Mouse (Mus musculus): ENCODE results near the gene Chmp3. TPM values are rescaled to one million over a fixed set of nuclear protein-coding genes. Genes with fewer than 3 reads are reported as not detected.

The Chmp3 gene
- polyA plus RNA-seq, 1 experiment from 2014 or later: 44.3 TPM

DNA sequence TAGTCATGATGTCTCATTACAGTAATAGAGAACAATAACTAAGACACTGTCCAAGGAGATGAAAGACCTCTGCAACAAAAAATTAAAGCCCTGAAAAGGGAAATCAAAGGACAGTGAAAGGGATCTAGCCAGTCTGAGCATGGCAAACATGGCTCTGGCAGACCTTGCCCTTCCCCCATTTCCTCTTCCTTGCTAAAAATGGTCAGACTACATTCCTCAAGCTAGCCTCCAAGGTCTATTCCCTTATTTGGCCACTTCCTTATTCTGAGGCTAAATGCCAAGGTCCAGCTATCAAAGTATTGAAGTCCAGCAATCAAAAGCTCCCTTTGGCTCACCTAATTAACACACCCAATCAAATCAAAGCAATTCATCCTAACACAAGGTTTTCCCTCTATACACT is 6.3 kb upstream of the Chmp3 start:
- H3K9me3 ChIP-seq: no peaks in the 10 kb centered on the region
- 0 out of 2 replicates have a peak, but pooled peaks cover 3% of the 10 kb centered on the region for H3K27me3 ChIP-seq
- H3K36me3 ChIP-seq (replicated peaks): no peaks in the 10 kb centered on the region
- no peak for ATAC-seq (ENCODE audit: low FRiP score)
- no peaks in the 10 kb centered on the region for H3K4me1 ChIP-seq
- no peak overlapping the region for H3K9ac ChIP-seq
- no peak overlapping the region for H3K4me2 ChIP-seq
- H3K27ac ChIP-seq: no peak overlapping the region
- no peak overlapping the region for H3K4me3 ChIP-seq (replicated peaks)

DNA sequence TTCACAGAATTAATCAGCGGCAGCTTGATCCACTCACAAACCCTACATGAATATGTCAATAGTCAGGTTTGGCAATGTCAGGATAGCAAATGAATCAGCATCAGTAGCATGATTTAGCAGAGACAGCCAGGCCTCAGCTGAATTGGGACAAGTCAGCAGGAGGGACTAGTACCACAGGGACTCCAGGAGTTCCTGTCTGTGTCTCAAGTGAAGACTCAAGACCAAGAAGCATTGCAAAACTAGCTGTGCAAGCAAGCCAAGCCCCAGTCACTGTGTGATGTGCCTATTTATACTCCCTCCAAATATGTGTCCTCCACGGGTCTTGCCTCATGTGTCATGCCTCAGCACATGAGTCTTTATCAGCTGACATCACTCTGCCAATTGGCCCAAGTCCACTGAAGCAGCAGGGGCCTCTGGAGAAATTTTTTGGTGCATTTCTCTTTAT is 11.9 kb downstream of the Chmp3 start:
- no peak overlapping the region for H3K4me2 ChIP-seq
- no peak overlapping the region for H3K27ac ChIP-seq
- no peak overlapping the region for H3K4me3 ChIP-seq (replicated peaks)
- 92% methylated on average over 2 of the region's 2 CpGs for WGBS
- peaks cover 3% of the 10 kb centered on the region; the same call in 1 of the 2 replicates for H3K36me3 ChIP-seq (replicated peaks)
- no peaks in the 10 kb centered on the region for H3K9me3 ChIP-seq
- H3K27me3 ChIP-seq: no peaks in the 10 kb centered on the region
- H3K4me1 ChIP-seq: no peaks in the 10 kb centered on the region
- ATAC-seq (ENCODE audit: low FRiP score): no peak
- no peak overlapping the region for H3K9ac ChIP-seq

DNA sequence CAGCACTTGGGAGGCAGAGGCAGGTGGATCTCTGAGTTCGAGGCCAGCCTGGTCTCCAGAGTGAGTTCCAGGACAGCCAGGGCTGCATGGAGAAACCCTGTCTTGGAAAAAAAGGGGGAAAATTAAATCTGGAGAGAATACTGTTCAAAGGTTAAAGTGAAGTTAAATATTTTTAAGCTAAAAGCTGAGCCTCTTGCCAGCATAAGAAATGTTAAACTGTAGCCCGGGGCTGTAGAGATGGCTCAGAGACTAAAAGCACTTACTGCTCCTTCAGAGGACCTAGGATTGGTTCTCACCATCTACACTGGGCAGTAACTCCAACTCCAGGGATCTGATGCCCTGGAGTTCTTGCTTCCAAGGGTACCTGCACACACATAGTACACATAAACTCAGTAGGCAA is 13.2 kb downstream of the Chmp3 start:
- H3K27ac ChIP-seq: no peak overlapping the region
- 93% methylated on average over 2 of the region's 2 CpGs for WGBS
- H3K9ac ChIP-seq: no peak overlapping the region

DNA sequence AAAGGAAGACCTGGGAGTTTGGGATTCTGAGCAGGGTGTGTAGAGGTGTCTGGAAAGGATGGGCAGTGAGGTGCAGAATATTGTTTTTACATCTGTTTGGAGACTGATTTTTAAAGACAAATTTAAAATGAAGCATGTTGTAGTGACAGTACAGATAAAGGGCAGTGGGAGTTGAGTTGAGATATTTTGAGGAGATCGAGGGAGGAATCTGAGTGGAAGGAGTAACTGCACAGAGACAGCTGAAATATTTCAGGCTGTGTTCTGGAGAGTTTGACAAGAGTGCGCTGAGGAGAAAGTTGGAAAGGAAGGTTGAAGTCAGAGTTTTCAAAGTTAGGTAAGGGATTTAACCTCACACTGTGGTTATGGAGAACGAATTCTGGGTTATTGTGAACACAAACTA is 25.0 kb downstream of the Chmp3 start:
- Histone ChIP-seq H3K4me2 (no peak overlapping the region), H3K4me1 (no peaks in the 10 kb centered on the region), H3K27ac (no peak overlapping the region), H3K4me3 (replicated peaks) (no peak overlapping the region), H3K27me3 (no peaks in the 10 kb centered on the region), H3K9ac (no peak overlapping the region), H3K36me3 (replicated peaks) (peaks cover 8% of the 10 kb centered on the region), H3K9me3 (no peaks in the 10 kb centered on the region)
- WGBS: 84% methylated on average over 3 of the region's 3 CpGs
- no peak for ATAC-seq (ENCODE audit: low FRiP score)

More for the DNA sequence above, 13.2 kb downstream of the Chmp3 start:
- Histone ChIP-seq H3K4me2 (no peak overlapping the region), H3K4me1 (no peaks in the 10 kb centered on the region), H3K9me3 (no peaks in the 10 kb centered on the region), H3K4me3 (replicated peaks) (no peak overlapping the region), H3K27me3 (no peaks in the 10 kb centered on the region), H3K36me3 (replicated peaks) (peaks cover 3% of the 10 kb centered on the region; the same call in 1 of the 2 replicates)
- ATAC-seq (ENCODE audit: low FRiP score): no peak

DNA sequence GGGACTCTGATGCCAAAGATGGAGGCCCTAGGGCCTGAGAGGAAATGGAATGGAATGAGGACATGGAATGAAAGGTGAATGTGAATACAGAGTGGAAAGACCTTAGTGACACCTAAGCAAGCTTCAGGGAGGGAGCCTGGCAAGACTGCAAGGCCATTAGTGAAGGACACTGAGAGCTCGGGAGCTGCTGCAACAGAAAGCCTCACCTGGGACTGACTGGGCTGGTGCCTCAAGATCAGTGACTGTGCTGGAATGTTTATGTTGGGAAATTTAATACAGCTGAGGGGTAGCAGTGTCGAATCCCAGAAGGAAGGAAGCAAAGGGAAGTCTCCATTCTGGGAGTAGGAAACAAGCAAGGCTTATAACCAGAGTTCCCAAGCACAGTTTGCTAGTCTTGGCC is 25.4 kb downstream of the Chmp3 start:
- no peak overlapping the region for H3K9ac ChIP-seq
- H3K4me1 ChIP-seq: no peaks in the 10 kb centered on the region
- peaks cover 10% of the 10 kb centered on the region for H3K36me3 ChIP-seq (replicated peaks)
- no peaks in the 10 kb centered on the region for H3K27me3 ChIP-seq
- no peak for ATAC-seq (ENCODE audit: low FRiP score)
- H3K9me3 ChIP-seq: no peaks in the 10 kb centered on the region
- WGBS: 85% methylated on average over 2 of the region's 2 CpGs
- no peak overlapping the region for H3K4me3 ChIP-seq (replicated peaks)
- H3K27ac ChIP-seq: no peak overlapping the region
- H3K4me2 ChIP-seq: no peak overlapping the region

DNA sequence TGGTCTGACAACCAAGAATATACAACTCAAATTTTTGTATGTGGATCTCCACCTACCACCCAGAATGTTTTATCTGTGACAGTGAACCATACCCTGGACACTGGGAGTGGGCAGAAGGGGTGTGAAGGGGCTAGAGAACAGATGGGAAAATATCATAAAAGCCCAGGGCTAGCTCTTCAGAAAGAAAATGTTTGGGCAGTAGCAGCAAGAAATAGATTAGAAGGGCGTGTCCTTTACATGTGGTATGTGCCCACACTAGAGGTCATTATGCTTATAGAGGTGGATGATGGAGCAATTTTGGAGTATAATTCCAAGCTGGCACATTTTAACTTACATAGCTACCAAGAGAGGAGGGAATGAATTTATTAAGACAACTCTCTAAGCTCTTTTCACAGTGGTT is 31.8 kb downstream of the Chmp3 start:
- H3K4me2 ChIP-seq: no peak overlapping the region
- H3K4me1 ChIP-seq: no peaks in the 10 kb centered on the region
- no peak overlapping the region for H3K9ac ChIP-seq
- H3K4me3 ChIP-seq (replicated peaks): no peak overlapping the region
- H3K27me3 ChIP-seq: no peaks in the 10 kb centered on the region
- ATAC-seq (ENCODE audit: low FRiP score): no peak
- WGBS: 100% methylated on average over 1 of the region's 1 CpGs
- peaks cover 31% of the 10 kb centered on the region for H3K36me3 ChIP-seq (replicated peaks)
- H3K9me3 ChIP-seq: no peaks in the 10 kb centered on the region
- H3K27ac ChIP-seq: no peak overlapping the region

DNA sequence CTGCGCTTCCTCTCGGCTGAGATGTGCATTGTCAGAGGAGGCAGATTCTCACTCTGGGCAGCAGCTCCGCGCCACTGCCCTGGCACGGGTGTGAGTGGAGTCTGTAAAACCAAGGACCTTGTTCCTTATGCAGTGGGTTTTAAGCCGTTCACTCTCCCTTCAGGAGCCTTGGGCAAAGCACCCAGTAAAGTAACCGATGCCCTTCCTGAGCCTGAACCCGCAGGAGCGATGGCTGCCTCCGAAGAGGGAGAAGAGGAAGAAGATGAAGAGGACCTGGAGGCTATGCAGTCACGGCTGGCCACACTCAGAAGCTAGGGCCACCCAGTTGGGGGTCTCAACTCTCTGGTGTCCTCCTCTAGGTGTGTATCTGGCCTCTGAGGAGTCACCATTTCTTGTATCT is 35.9 kb downstream of the Chmp3 start:
- Histone ChIP-seq H3K9me3 (no peaks in the 10 kb centered on the region), H3K4me2 (no peak overlapping the region), H3K27ac (no peak overlapping the region), H3K4me1 (no peaks in the 10 kb centered on the region), H3K9ac (no peak overlapping the region), H3K4me3 (replicated peaks) (no peak overlapping the region), H3K27me3 (no peaks in the 10 kb centered on the region), H3K36me3 (replicated peaks) (peaks cover 26% of the 10 kb centered on the region)
- no peak for ATAC-seq (ENCODE audit: low FRiP score)
- 92% methylated on average over 11 of the region's 11 CpGs for WGBS

DNA sequence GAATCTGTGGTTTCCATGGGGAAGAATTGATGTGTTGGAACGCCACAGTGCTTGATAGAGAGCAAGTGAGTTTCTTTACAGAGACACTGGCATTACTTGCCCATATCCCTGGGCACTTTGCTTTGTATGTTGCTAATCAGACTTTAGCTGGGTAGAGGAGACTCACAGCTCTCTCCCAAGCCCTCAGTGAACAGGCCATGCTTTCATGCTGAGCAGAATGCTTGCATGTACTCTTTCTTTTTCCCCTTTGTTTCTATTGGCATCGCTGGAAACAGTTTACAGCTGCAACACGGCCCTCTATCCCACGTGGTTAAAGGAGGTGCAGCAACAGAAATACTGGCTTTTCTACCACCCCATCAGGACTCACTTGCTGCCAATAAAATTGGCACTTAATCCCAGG is 39.6 kb downstream of the Chmp3 start:
- 66% methylated on average over 4 of the region's 4 CpGs for WGBS
- no peak for ATAC-seq (ENCODE audit: low FRiP score)
- H3K36me3 ChIP-seq (replicated peaks): peaks cover 35% of the 10 kb centered on the region
- H3K4me3 ChIP-seq (replicated peaks): no peak overlapping the region
- no peaks in the 10 kb centered on the region for H3K4me1 ChIP-seq
- no peak overlapping the region for H3K27ac ChIP-seq
- no peaks in the 10 kb centered on the region for H3K27me3 ChIP-seq
- H3K9me3 ChIP-seq: no peaks in the 10 kb centered on the region
- no peak overlapping the region for H3K9ac ChIP-seq
- no peak overlapping the region for H3K4me2 ChIP-seq

DNA sequence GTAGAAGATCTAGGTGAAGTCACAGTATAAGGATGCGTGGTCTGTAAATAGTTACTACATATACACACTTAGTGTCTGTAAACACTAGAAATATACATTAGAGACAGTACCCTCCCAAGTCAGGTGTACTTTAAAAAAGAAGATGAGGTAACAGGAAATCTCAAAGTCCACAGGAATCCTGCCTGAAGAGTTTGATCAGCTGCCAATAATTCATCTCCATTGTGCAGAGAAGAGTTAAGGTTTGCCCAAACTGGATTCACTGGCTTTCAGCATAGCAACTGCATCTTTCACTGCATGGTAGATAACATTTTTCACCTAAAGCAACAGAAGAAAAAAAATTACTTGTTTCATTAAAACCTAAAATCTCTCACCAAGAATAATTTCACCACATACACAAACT is 45.8 kb downstream of the Chmp3 start:
- Histone ChIP-seq H3K9me3 (no peaks in the 10 kb centered on the region), H3K36me3 (replicated peaks) (peaks cover 77% of the 10 kb centered on the region), H3K4me2 (no peak overlapping the region), H3K27me3 (no peaks in the 10 kb centered on the region), H3K9ac (no peak overlapping the region), H3K4me1 (no peaks in the 10 kb centered on the region), H3K4me3 (replicated peaks) (no peak overlapping the region), H3K27ac (no peak overlapping the region)
- ATAC-seq (ENCODE audit: low FRiP score): no peak
- WGBS: 97% methylated on average over 1 of the region's 1 CpGs

DNA sequence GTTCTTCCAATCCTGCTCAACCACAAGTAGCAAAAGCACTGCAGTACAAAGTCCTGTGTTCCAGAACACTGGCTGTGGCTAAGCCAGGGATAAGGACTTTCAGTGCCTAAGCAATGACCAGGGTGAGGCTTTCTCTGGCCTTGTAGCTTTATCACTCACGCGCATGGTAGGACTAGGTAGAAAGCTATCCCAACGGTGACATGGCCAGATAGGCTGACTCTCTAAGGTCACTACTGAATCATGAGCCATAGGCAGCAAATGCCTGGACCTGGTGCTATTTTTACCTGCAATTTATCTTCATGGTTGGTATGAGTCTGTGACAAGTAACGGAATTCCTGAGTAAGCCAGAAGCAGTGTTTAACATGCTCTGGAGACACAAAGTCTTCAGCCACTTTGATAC is 46.6 kb downstream of the Chmp3 start:
- WGBS: 95% methylated on average over 4 of the region's 4 CpGs
- H3K4me2 ChIP-seq: no peak overlapping the region
- H3K27me3 ChIP-seq: no peaks in the 10 kb centered on the region
- H3K4me3 ChIP-seq (replicated peaks): no peak overlapping the region
- peaks cover 85% of the 10 kb centered on the region for H3K36me3 ChIP-seq (replicated peaks)
- H3K4me1 ChIP-seq: no peaks in the 10 kb centered on the region
- no peak overlapping the region for H3K9ac ChIP-seq
- ATAC-seq (ENCODE audit: low FRiP score): no peak
- no peaks in the 10 kb centered on the region for H3K9me3 ChIP-seq
- H3K27ac ChIP-seq: no peak overlapping the region

DNA sequence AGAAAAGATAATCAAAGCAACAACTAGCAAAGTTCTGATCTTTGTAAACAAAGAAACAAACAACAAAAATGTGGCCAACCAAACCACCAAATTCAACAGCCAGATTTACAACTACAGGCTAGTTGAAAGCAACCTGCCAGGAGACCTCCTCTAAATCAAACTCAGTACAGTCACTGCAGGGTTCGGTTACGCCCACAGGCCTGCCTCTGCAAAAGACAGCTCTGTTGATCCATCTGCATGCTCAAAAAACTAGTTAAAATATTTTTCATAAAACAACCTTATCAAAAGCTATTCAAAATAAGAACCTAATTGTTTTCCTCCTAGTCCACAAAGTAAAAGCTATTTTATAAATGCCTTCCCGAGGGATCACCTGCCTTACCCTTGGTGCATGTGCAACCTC is 64.2 kb downstream of the Chmp3 start:
- Histone ChIP-seq H3K4me2 (no peak overlapping the region), H3K4me3 (replicated peaks) (no peak overlapping the region), H3K4me1 (no peaks in the 10 kb centered on the region), H3K9ac (no peak overlapping the region), H3K27me3 (no peaks in the 10 kb centered on the region), H3K27ac (no peak overlapping the region), H3K36me3 (replicated peaks) (peaks cover 78% of the 10 kb centered on the region), H3K9me3 (no peaks in the 10 kb centered on the region)
- no peak for ATAC-seq (ENCODE audit: low FRiP score)
- WGBS: 91% methylated on average over 3 of the region's 3 CpGs

DNA sequence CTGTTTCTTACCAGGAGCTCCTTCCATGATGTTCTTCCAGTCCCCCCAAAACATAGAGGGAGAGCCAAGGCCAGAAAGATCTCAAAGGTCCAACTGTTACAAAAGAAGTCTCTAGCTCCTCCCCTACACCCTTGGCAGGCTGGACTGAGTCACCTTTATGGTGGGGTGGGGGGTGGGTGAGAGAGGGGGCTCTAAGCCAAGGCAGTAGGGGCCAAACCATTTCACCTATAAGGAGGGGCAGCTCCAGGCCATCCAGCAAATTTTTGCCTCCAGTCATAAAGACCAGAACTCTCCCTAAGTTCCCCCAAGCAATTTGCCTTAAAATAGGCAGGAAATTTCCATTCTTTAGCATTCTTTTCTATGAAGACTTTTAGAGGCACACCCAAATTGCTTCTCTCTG is 65.4 kb downstream of the Chmp3 start:
- Histone ChIP-seq H3K9ac (no peak overlapping the region), H3K4me2 (no peak overlapping the region), H3K4me3 (replicated peaks) (no peak overlapping the region), H3K27me3 (no peaks in the 10 kb centered on the region), H3K27ac (no peak overlapping the region), H3K36me3 (replicated peaks) (peaks cover 77% of the 10 kb centered on the region), H3K9me3 (no peaks in the 10 kb centered on the region), H3K4me1 (no peaks in the 10 kb centered on the region)
- no peak for ATAC-seq (ENCODE audit: low FRiP score)

DNA sequence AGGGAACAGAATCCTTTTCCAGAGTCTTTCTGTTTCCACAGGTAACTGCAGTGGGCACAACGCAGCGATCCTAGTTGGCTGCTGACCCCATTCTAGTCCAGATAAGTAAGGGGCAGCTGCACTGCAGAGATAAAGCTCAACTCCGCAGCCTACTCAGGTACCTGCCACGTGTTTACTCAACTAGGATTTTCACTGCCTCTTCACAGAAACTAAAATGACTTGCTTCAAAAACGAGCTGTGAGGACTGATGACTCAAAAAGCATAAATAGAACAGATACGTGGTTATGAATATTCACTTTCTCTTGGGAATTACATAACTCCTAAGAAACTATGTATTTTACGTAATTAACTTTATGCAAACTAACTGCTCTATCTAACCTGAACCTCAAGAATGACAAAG is 66.4 kb downstream of the Chmp3 start:
- Histone ChIP-seq H3K4me2 (no peak overlapping the region), H3K27me3 (no peaks in the 10 kb centered on the region), H3K27ac (no peak overlapping the region), H3K9ac (no peak overlapping the region), H3K4me1 (no peaks in the 10 kb centered on the region), H3K36me3 (replicated peaks) (peaks cover 75% of the 10 kb centered on the region), H3K9me3 (no peaks in the 10 kb centered on the region), H3K4me3 (replicated peaks) (no peak overlapping the region)
- 96% methylated on average over 7 of the region's 7 CpGs for WGBS
- no peak for ATAC-seq (ENCODE audit: low FRiP score)

DNA sequence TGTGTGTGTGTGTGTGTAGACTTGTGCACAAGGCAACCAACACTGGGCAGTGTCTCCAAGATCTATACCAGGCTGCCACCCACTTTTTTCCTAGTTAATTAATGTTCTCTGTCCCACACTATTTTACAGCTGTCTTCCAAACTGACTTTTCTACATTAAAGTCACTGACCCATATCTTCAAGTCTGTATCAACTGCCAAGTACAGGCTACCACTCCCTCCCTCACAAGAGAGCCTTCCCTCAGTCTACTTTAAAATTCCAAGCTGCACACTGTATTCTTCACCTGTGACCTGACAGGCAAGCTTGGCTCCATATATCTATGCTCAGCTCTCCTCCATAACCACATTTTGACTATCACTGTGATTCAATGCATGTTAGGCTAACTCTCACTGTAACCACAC is 69.6 kb downstream of the Chmp3 start:
- H3K9ac ChIP-seq: no peak overlapping the region
- peaks cover 82% of the 10 kb centered on the region for H3K36me3 ChIP-seq (replicated peaks)
- no peaks in the 10 kb centered on the region for H3K4me1 ChIP-seq
- H3K9me3 ChIP-seq: no peaks in the 10 kb centered on the region
- no peak overlapping the region for H3K4me3 ChIP-seq (replicated peaks)
- H3K27me3 ChIP-seq: no peaks in the 10 kb centered on the region
- ATAC-seq (ENCODE audit: low FRiP score): no peak
- no peak overlapping the region for H3K27ac ChIP-seq
- no peak overlapping the region for H3K4me2 ChIP-seq
